Mouse (Mus musculus): ENCODE measurements around the gene Gins1. TPM values are rescaled to one million over a fixed set of nuclear protein-coding genes. Genes with fewer than 3 reads are reported as not detected.
A peak's percentile ranks its signal among the peaks of the same experiment; 100 is the strongest.

The Gins1 gene
- polyA plus RNA-seq, 1 experiment from 2014 or later = 30.0 TPM

DNA sequence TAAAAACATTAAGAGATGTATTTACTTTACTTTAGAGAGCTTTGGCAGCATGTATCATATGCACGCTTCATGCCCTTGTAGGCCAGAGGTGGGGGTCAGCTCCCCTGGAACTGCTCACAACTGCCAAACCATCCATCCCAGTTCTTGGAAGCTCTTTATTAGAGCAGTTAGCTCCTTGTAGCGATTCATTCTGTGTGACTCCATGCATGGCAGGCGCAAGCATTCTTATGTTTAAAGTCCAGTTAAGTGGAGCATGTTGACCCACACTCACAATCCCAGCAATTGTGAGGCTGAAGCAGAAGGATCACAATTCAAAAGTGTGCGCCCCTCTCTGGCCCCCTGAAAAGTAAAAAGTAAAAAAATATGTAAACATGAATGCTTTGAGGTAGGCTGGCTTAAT lies 27.6 kb upstream of the Gins1 start:
- no peaks in the 10 kb centered on the region for H3K36me3 ChIP-seq (ENCODE audit: control insufficient read depth, insufficient read depth, low read length)
- H3K4me2 ChIP-seq (ENCODE audit: low read depth, low read length) = no peak overlapping the region
- H3K27me3 ChIP-seq (replicated peaks; ENCODE audit: control insufficient read depth, insufficient read depth, low read length) = no peaks in the 10 kb centered on the region
- H3K4me1 ChIP-seq (ENCODE audit: control insufficient read depth, insufficient read depth, low read length) = no peaks in the 10 kb centered on the region
- ATAC-seq (ENCODE audit: low read depth) (no peak), DNase-seq (ENCODE audit: low spot score) (no peak)
- no peak overlapping the region for H3K27ac ChIP-seq (replicated peaks; ENCODE audit: low read depth, low read length)
- H3K9me3 ChIP-seq (ENCODE audit: control insufficient read depth, low read length) = no peaks in the 10 kb centered on the region
- no peak overlapping the region for H3K9ac ChIP-seq (ENCODE audit: low read depth, low read length)
- H3K4me3 ChIP-seq (ENCODE audit: low read depth, low read length) = no peak overlapping the region
- 89% methylated on average over 4 of the region's 4 CpGs for WGBS

DNA sequence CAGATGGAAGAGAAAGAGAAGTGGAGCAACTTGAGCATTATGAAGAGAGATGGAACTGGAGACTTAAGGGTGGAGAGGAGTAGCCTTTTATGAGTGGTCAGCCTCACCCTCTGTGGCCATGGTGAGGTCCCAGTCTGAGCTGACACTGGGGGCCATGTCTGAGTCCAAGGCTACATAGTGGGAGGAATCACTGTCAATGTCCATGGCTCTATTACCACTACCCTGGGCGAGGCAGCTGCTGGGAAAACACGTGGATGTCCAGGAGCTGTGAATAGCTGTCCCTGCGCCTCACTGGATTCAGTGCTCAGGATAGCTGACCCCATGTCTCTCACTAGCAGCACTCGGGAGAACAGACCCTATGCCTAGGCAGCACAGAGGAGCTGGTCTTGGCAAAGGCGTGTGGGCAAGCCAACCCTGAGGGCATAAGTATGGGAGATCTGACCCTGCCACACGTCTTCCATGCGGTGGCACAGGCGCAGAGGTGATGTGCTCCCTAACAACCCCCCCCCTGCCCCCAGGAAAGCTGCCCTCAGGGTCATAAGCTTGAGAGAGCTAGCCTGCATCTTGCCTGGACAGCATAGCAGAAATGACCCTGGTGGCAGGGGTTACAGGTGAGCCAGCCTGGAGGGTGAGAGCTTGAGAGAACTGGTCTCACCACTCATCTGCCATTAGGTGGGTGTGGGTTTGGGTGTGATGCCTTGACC lies 21.0 kb upstream of the Gins1 start:
- H3K9ac ChIP-seq (ENCODE audit: low read depth, low read length) = no peak overlapping the region
- no peaks in the 10 kb centered on the region for H3K36me3 ChIP-seq (ENCODE audit: control insufficient read depth, insufficient read depth, low read length)
- no peak overlapping the region for H3K4me3 ChIP-seq (ENCODE audit: low read depth, low read length)
- no peaks in the 10 kb centered on the region for H3K27me3 ChIP-seq (replicated peaks; ENCODE audit: control insufficient read depth, insufficient read depth, low read length)
- ATAC-seq (ENCODE audit: low read depth) (no peak), DNase-seq (ENCODE audit: low spot score) (no peak)
- H3K4me2 ChIP-seq (ENCODE audit: low read depth, low read length) = no peak overlapping the region
- 82% methylated on average over 8 of the region's 8 CpGs for WGBS
- no peaks in the 10 kb centered on the region for H3K4me1 ChIP-seq (ENCODE audit: control insufficient read depth, insufficient read depth, low read length)
- no peaks in the 10 kb centered on the region for H3K9me3 ChIP-seq (ENCODE audit: control insufficient read depth, low read length)
- H3K27ac ChIP-seq (replicated peaks; ENCODE audit: low read depth, low read length) = no peak overlapping the region

- 0 out of 2 replicates have a peak, but pooled peaks have one; percentile 18 for ATAC-seq (ENCODE audit: low read depth)
- WGBS = 40% methylated on average over 1 of the region's 1 CpGs
- no peak for DNase-seq (ENCODE audit: low spot score)
Measured at GRCm38 (mm10) chr2:150884779-150885110, 20.5 kb upstream of the Gins1 start.

DNA sequence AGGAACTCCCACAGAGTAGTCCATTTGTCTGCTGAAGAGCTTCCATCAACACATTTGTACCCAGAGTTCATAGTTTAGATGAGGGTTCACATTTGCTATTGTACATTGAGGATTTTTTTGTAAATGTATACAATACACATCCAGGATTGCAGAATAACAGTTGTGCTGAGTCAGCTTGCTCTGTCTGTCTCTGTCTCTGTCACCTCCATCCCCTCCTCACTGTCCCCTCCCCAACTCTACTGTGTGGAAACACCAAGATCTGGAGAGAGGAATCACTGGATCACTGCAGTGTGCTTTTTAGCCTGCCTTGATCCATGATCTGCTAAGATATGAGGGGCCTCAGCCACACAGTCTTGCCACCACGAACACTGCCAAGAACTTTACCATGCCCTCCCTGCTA lies 19.4 kb upstream of the Gins1 start:
- ATAC-seq (ENCODE audit: low read depth) (no peak), DNase-seq (ENCODE audit: low spot score) (no peak)
- H3K9me3 ChIP-seq (ENCODE audit: control insufficient read depth, low read length) = no peaks in the 10 kb centered on the region
- no peaks in the 10 kb centered on the region for H3K4me1 ChIP-seq (ENCODE audit: control insufficient read depth, insufficient read depth, low read length)
- no peak overlapping the region for H3K4me2 ChIP-seq (ENCODE audit: low read depth, low read length)
- no peak overlapping the region for H3K9ac ChIP-seq (ENCODE audit: low read depth, low read length)
- no peaks in the 10 kb centered on the region for H3K36me3 ChIP-seq (ENCODE audit: control insufficient read depth, insufficient read depth, low read length)
- H3K27ac ChIP-seq (replicated peaks; ENCODE audit: low read depth, low read length) = no peak overlapping the region
- H3K4me3 ChIP-seq (ENCODE audit: low read depth, low read length) = no peak overlapping the region
- WGBS = 85% methylated on average over 1 of the region's 1 CpGs
- H3K27me3 ChIP-seq (replicated peaks; ENCODE audit: control insufficient read depth, insufficient read depth, low read length) = no peaks in the 10 kb centered on the region

More at GRCm38 (mm10) chr2:150884779-150885110, 20.5 kb upstream of the Gins1 start:
- no peaks in the 10 kb centered on the region for H3K27me3 ChIP-seq (replicated peaks; ENCODE audit: control insufficient read depth, insufficient read depth, low read length)
- H3K4me3 ChIP-seq (ENCODE audit: low read depth, low read length) = no peak overlapping the region
- H3K9ac ChIP-seq (ENCODE audit: low read depth, low read length) = no peak overlapping the region
- H3K4me2 ChIP-seq (ENCODE audit: low read depth, low read length) = no peak overlapping the region
- H3K9me3 ChIP-seq (ENCODE audit: control insufficient read depth, low read length) = no peaks in the 10 kb centered on the region
- H3K4me1 ChIP-seq (ENCODE audit: control insufficient read depth, insufficient read depth, low read length) = no peaks in the 10 kb centered on the region
- no peak overlapping the region for H3K27ac ChIP-seq (replicated peaks; ENCODE audit: low read depth, low read length)
- no peaks in the 10 kb centered on the region for H3K36me3 ChIP-seq (ENCODE audit: control insufficient read depth, insufficient read depth, low read length)

DNA sequence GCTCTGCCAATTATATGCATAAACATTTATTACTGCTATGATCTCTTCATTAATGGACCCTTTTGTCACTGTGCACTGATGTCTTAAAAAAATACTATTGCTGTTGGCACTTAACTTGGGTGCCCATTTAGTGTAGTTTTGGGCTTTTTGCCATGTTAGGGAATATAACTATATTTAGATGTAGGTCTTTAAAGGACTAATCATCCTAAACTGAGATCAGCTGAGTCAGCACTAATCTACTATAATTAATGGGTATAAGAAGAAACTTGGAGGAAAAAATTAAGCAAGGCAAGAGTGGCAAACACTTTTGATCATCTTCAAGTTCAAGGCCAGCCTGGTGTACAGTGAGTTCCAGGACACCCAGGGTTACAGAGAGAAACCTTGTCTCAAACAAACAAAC lies 18.9 kb upstream of the Gins1 start:
- Histone ChIP-seq H3K9me3 (ENCODE audit: control insufficient read depth, low read length) (no peaks in the 10 kb centered on the region), H3K27me3 (replicated peaks; ENCODE audit: control insufficient read depth, insufficient read depth, low read length) (no peaks in the 10 kb centered on the region), H3K27ac (replicated peaks; ENCODE audit: low read depth, low read length) (no peak overlapping the region), H3K36me3 (ENCODE audit: control insufficient read depth, insufficient read depth, low read length) (no peaks in the 10 kb centered on the region), H3K4me2 (ENCODE audit: low read depth, low read length) (no peak overlapping the region), H3K9ac (ENCODE audit: low read depth, low read length) (no peak overlapping the region), H3K4me3 (ENCODE audit: low read depth, low read length) (no peak overlapping the region), H3K4me1 (ENCODE audit: control insufficient read depth, insufficient read depth, low read length) (no peaks in the 10 kb centered on the region)
- no peak for ATAC-seq (ENCODE audit: low read depth)
- DNase-seq (ENCODE audit: low spot score) = no peak

- no peak overlapping the region for H3K27ac ChIP-seq (replicated peaks; ENCODE audit: low read depth, low read length)
- H3K4me3 ChIP-seq (ENCODE audit: low read depth, low read length) = no peak overlapping the region
- no peak overlapping the region for H3K4me2 ChIP-seq (ENCODE audit: low read depth, low read length)
- no peak overlapping the region for H3K9ac ChIP-seq (ENCODE audit: low read depth, low read length)
- no peak for ATAC-seq (ENCODE audit: low read depth)
- H3K4me1 ChIP-seq (ENCODE audit: control insufficient read depth, insufficient read depth, low read length) = no peaks in the 10 kb centered on the region
- no peak for DNase-seq (ENCODE audit: low spot score)
- H3K9me3 ChIP-seq (ENCODE audit: control insufficient read depth, low read length) = no peaks in the 10 kb centered on the region
- H3K27me3 ChIP-seq (replicated peaks; ENCODE audit: control insufficient read depth, insufficient read depth, low read length) = no peaks in the 10 kb centered on the region
- H3K36me3 ChIP-seq (ENCODE audit: control insufficient read depth, insufficient read depth, low read length) = no peaks in the 10 kb centered on the region
- WGBS = 83% methylated on average over 2 of the region's 2 CpGs
Measured at GRCm38 (mm10) chr2:150887370-150887769, 17.8 kb upstream of the Gins1 start.

- no peaks in the 10 kb centered on the region for H3K27me3 ChIP-seq (replicated peaks; ENCODE audit: control insufficient read depth, insufficient read depth, low read length)
- DNase-seq (ENCODE audit: low spot score) = no peak
- 82% methylated on average over 2 of the region's 2 CpGs for WGBS
- no peak overlapping the region for H3K4me2 ChIP-seq (ENCODE audit: low read depth, low read length)
- H3K4me1 ChIP-seq (ENCODE audit: control insufficient read depth, insufficient read depth, low read length) = no peaks in the 10 kb centered on the region
- no peak overlapping the region for H3K27ac ChIP-seq (replicated peaks; ENCODE audit: low read depth, low read length)
- no peak overlapping the region for H3K9ac ChIP-seq (ENCODE audit: low read depth, low read length)
- no peaks in the 10 kb centered on the region for H3K9me3 ChIP-seq (ENCODE audit: control insufficient read depth, low read length)
- H3K36me3 ChIP-seq (ENCODE audit: control insufficient read depth, insufficient read depth, low read length) = no peaks in the 10 kb centered on the region
- H3K4me3 ChIP-seq (ENCODE audit: low read depth, low read length) = no peak overlapping the region
- no peak for ATAC-seq (ENCODE audit: low read depth)
Measured at GRCm38 (mm10) chr2:150894617-150895267, 10.5 kb upstream of the Gins1 start.

DNA sequence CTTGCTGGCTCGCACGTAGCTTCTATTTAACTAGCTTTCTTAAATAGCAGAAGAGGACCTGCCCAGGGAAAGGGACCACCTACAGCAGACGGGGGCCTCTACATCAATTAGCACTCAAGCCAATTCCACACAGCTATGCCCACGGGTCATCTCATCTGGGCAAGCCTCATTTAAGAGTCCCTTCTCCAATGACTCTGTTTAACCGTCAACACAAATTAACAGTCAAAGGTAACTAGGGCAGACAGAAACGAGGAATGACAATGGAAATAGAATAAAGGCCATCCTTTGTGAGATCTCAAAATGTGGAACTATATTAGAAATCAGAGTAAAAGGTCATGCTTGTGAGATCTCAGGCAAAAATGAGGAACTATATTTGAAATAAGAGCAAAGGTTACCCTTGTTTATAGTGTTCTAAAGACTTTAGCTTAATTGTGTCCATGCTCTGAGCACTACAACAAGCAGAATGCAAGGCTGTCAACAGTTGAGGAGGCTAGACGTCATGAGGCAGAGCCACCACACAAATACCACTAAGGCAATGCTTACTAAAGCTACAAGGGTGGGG lies 9.4 kb upstream of the Gins1 start:
- WGBS = 77% methylated on average over 7 of the region's 7 CpGs
- no peak overlapping the region for H3K9ac ChIP-seq (ENCODE audit: low read depth, low read length)
- H3K9me3 ChIP-seq (ENCODE audit: control insufficient read depth, low read length) = no peaks in the 10 kb centered on the region
- H3K27ac ChIP-seq (replicated peaks; ENCODE audit: low read depth, low read length) = no peak overlapping the region
- H3K4me2 ChIP-seq (ENCODE audit: low read depth, low read length) = no peak overlapping the region
- ATAC-seq (ENCODE audit: low read depth) = peak; percentile 47; the same call in 1 of the 2 replicates
- DNase-seq (ENCODE audit: low spot score) = peak; percentile 22
- no peaks in the 10 kb centered on the region for H3K36me3 ChIP-seq (ENCODE audit: control insufficient read depth, insufficient read depth, low read length)
- H3K27me3 ChIP-seq (replicated peaks; ENCODE audit: control insufficient read depth, insufficient read depth, low read length) = no peaks in the 10 kb centered on the region
- H3K4me1 ChIP-seq (ENCODE audit: control insufficient read depth, insufficient read depth, low read length) = no peaks in the 10 kb centered on the region
- no peak overlapping the region for H3K4me3 ChIP-seq (ENCODE audit: low read depth, low read length)

GRCm38 (mm10) chr2:150900341-150900740 lies 4.9 kb upstream of the Gins1 start:
- Histone ChIP-seq H3K4me1 (ENCODE audit: control insufficient read depth, insufficient read depth, low read length) (peaks cover 15% of the 10 kb centered on the region), H3K27me3 (replicated peaks; ENCODE audit: control insufficient read depth, insufficient read depth, low read length) (no peaks in the 10 kb centered on the region), H3K27ac (replicated peaks; ENCODE audit: low read depth, low read length) (no peak overlapping the region), H3K4me2 (ENCODE audit: low read depth, low read length) (no peak overlapping the region), H3K9me3 (ENCODE audit: control insufficient read depth, low read length) (no peaks in the 10 kb centered on the region), H3K36me3 (ENCODE audit: control insufficient read depth, insufficient read depth, low read length) (no peaks in the 10 kb centered on the region), H3K4me3 (ENCODE audit: low read depth, low read length) (no peak overlapping the region), H3K9ac (ENCODE audit: low read depth, low read length) (no peak overlapping the region)
- no peak for DNase-seq (ENCODE audit: low spot score)
- no peak for ATAC-seq (ENCODE audit: low read depth)
- WGBS = 92% methylated on average over 6 of the region's 6 CpGs

All from embryonic facial prominence, embryonic 14.5 days (tissue).